Mouse (Mus musculus): ENCODE data around the gene Mavs.

Gene Mavs

GRCm38 (mm10) chr2:131233307-131234126 lies at the start of gene Mavs:
Gene Mavs, plus strand, starts transcription at chr2:131234063.
- in situ Hi-C loops (cut with MboI; ENCODE audit: unreplicated experiment in 2 of 2) = no loop called here

GRCm38 (mm10) chr2:131186343-131186742 lies 47.5 kb upstream of the Mavs start:
- in situ Hi-C loops (cut with MboI; ENCODE audit: unreplicated experiment in 2 of 2) = no loop called here

DNA sequence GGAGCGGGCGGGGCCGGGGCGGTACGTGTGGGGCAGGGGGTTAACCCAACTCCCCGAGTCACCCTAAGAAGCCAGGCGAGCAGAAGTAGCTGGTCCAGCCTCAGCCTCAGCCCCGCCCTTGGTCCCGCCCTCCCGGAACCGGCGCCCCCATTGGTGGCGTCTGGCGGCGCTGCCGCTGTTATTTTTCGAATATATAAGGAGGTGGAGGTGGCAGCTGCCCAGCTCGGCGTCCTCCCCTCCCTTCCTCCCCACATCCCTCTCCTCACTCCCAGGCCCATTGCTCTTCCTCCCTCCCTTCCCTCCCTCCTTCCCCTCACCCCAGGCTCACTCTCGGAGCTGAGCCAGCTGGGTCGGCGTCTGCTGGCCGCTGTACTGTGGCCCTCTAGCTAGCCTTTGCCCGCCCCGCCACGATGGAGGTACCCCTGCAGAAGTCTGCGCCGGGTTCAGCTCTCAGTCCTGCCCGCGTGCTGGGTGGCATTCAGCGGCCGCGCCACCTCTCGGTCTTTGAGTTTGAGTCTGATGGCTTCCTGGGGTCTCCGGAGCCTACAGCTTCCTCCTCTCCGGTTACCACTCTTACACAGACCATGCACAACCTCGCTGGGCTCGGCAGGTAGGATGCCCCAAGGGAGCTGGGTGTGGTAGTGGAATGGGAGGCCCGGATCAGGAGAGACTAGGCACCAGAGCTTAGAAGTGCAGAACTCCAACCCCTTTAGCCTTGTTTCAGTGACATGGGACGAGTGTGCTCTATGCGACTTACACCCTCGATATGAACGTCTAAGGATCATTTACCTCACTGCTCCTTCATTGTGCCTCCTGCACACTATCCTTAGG lies 46.9 kb upstream of the Mavs start, which contains the start of the genes Cdc25b and Spef1:
Cdc25b (plus strand) TSS at position 179 of the 831 bp plus-strand sequence.
Spef1 (minus strand) TSS at position 512 of the 831 bp plus-strand sequence.
- in situ Hi-C loops (cut with MboI; ENCODE audit: unreplicated experiment in 2 of 2) = no loop called here

- in situ Hi-C loops (cut with MboI; ENCODE audit: unreplicated experiment in 2 of 2) = no loop called here
Observed at GRCm38 (mm10) chr2:131187602-131187922, 46.3 kb upstream of the Mavs start.

DNA sequence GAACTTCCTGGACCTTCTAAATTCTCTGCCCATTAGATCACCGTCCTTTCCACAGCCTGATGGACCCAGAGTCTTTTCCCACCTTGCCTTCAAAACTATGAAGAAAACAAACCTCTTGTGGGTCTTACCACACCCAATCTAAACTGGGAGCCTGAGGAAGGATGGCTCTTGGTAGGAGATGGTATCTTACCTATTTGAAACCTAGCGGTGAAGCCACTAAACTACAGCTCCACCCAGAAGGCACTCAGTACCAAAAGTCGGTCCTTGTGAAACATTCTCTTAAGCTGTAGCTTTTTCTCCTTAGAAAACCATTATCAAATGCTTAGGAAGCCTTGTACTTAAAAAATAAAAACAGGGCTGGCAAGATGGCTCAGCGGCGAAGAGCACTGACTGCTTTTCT lies 45.6 kb upstream of the Mavs start:
- in situ Hi-C loops (cut with MboI; ENCODE audit: unreplicated experiment in 2 of 2) = no loop called here

DNA sequence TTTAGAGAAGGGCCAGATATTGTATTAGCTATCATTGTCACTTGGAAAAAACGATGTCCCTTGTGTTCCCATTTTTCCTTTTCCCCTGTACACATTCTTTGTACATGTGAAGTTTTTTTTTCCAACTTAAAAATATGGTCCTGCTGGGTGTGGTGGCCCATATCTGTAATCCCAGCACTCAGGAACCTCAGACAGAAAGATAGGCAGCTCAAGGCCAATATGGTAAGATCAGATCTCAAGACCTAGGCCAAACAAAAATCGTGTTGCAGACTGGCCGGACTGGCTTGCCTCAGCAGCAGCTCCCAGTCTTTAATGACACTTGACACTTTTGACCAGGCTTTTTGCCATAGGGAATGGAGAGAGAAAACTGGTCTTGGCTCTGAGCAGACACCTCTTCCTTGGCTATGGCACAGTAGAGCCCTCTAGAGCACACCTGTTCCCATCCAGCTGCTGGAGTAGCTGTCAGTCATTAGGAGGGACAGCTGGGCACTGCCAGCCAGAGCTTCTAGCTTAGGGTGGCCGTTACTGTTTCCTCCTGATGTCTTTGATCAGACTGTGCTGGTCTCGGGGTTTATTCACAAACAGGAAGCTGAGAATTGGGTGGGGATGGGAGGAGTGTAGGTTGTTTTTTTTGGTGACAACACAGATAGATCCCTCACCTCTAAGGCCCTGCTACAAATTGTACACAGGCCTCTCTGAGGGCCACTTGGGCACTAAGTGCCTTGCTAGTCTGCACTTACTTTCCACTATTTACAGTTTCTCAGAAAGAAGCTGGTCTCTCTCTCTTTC lies 44.1 kb upstream of the Mavs start:
- in situ Hi-C loops (cut with MboI; ENCODE audit: unreplicated experiment in 2 of 2) = no loop called here

DNA sequence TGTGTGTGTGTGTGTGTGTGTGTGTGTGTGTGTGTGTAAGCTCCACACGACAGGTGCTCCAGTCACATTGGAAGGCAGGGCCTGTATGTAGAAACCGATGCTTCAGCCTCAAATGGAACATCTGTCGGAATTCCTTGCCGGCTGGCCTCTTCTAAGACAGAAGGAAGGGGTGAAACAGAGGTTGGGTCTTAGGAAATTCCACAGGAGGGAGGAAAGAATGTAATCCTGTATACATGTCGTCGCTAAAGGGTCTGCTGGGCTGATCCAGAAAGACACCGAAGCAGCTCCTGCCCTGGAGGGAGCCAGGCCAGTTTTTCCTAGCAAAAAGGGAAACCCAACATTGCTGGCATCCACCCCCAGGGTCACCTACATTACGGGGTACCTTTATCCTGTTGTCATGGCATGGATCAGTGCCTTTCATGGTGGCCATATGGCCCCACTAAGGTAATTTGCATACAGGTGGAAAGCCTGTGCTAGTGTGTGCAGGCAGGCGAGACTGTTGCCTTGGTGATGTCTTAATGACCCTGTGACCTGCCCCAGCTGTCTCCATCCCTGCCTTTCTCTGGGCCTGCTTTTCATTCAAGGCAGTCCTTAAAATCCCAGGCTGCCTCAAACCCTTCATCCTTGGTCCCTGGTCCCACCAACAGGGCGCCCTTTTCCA lies 43.4 kb upstream of the Mavs start:
- in situ Hi-C loops (cut with MboI; ENCODE audit: unreplicated experiment in 2 of 2) = no loop called here

- in situ Hi-C loops (cut with MboI; ENCODE audit: unreplicated experiment in 2 of 2) = no loop called here
Observed at GRCm38 (mm10) chr2:131191005-131191390, 42.9 kb upstream of the Mavs start.

DNA sequence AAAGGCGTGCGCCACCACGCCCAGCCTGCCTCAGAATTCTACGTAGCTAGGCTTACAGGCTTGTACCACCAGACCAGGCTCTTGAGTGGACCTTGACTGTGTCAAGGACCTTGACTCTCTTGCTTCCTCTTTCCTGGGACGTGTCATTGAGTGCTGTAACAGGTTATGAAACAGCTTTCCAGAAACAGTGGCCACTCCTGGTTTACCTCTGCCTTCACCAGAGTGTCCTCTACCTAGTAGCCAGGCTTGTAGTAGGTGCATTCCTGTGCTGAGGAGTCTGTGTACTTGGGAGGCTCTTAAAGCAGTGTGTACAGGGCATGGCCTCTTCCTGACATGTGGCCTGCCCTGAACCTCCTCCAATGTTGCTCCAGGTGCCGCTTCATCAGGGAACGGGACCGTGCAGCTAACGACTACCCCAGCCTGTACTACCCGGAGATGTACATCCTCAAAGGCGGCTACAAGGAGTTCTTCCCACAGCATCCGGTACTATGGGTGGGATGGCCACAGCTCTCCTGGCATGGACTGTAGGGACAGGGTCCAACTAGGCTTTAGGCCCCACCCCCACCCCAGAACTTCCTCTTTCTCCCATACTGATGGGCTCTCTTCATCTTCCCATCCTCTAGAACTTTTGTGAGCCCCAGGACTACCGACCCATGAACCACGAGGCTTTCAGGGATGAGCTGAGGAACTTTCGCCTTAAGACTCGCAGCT lies 37.1 kb upstream of the Mavs start:
- in situ Hi-C loops (cut with MboI; ENCODE audit: unreplicated experiment in 2 of 2) = no loop called here

- in situ Hi-C loops (cut with MboI; ENCODE audit: unreplicated experiment in 2 of 2) = no loop called here
Observed at GRCm38 (mm10) chr2:131200710-131201109, 33.2 kb upstream of the Mavs start.

GRCm38 (mm10) chr2:131201262-131201661 lies 32.6 kb upstream of the Mavs start:
- in situ Hi-C loops (cut with MboI; ENCODE audit: unreplicated experiment in 2 of 2) = no loop called here

DNA sequence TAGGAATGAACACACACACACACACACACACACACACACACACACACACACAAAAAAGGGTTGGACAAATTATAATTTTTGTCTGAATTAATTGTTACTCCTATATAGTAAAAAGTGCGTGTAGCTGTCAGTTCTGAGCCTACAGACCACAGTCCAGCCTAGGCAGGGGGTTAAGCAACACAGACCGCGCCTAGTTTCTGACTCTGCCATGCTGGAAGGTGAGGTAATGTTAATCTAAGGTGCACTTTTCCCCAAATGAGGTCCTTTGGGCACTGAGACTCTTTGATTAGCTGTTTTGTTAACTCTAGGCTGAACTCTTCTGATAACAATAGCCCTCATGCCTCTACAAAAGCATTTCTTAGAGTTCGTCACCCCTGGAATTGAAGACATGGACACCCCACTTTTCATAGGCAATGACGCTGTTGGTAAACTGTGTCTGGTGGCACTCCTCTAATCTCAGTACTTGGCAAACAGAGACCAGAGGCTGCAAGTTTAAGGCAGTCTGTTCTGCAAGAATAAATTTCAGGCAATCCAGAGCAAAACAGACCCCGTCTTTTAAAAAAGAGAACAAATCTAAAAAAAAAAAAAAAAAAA lies 29.9 kb upstream of the Mavs start:
- in situ Hi-C loops (cut with MboI; ENCODE audit: unreplicated experiment in 2 of 2) = no loop called here

- in situ Hi-C loops (cut with MboI; ENCODE audit: unreplicated experiment in 2 of 2) = no loop called here
Observed at GRCm38 (mm10) chr2:131204410-131204981, 29.4 kb upstream of the Mavs start.

DNA sequence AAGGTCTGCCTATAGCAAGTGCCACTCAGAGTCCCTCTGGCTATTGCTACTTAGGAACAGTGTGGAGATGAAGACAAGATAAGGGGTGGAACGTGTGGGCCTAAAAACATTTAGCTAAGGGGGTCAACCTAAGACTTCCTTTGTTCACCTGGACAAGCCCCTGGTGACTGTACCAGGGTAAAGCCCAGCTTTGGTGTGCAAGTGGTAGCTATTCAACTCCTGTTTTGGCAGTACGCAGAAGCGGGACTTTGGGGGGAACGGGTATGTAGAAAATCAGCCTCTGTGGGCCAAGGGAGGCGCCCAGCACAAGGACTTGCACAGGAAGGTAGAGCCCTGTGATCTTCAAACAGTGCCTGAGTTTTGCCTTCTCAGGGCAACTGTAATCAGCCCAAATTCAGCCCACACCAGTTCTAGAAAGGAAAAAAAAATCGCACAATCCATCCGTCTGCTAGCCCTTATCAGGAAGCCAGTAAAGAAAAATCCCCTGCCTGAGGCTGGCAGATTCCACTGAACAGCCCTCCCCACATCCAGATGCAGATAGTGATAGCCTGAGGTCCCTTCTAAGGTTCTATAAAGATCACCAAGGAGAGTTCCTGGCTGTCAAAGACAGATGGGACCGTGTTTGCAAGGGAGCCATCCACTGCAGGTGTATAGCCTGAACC lies 28.2 kb upstream of the Mavs start:
- in situ Hi-C loops (cut with MboI; ENCODE audit: unreplicated experiment in 2 of 2) = loop anchor here in 1 of 2 experiments (5.0 kb wide), 1 partner anchor 47 kb away; no protein-coding TSS in a partner anchor

DNA sequence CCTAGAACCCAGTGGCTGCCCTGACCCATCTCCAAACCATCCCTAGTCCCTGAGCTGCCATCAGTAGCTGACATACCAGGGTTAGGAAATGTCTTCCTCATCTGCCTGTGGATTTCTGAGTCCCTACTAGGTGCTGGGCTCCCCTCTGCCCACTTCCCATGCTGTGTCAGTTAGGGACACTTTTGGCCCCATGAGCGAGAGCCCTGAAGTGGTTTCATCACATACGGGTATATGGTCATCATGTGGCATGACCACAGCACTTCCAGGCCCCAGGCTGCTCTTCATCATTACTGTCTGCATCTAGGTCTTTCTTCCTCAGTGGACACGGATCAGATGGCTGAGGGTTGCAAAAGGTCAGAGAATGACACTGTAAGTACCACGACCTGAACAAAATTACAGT lies 27.1 kb upstream of the Mavs start, which contains the start of gene Ap5s1:
Ap5s1 (plus strand) TSS at position 301 of the 400 bp plus-strand sequence.
- in situ Hi-C loops (cut with MboI; ENCODE audit: unreplicated experiment in 2 of 2) = loop anchor here in 1 of 2 experiments (5.0 kb wide), 1 partner anchor 46 kb away; no protein-coding TSS in a partner anchor

DNA sequence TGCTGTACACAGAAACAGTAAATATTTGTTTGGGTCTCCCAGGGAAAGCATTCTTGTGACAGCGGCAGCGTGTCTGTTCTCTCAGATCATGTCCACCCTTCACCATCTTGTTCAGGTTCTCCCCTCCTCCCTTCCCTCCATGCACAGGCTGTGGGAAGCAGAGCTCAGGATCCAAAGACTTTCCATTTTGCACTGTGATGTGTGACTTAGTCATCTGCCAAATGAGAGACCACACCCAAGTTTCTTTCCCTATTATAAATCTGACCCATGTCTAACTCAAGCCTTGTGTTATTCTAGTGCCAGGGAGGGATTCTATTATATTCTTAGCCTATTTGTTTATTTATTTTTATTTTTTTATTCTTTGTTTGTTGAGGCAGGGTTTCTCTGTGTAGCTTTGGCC lies 25.5 kb upstream of the Mavs start:
- in situ Hi-C loops (cut with MboI; ENCODE audit: unreplicated experiment in 2 of 2) = loop anchor here in 1 of 2 experiments (5.0 kb wide), 1 partner anchor 44 kb away; no protein-coding TSS in a partner anchor

- in situ Hi-C loops (cut with MboI; ENCODE audit: unreplicated experiment in 2 of 2) = loop anchor here in 1 of 2 experiments (5.0 kb wide), 1 partner anchor 43 kb away; no protein-coding TSS in a partner anchor
Observed at GRCm38 (mm10) chr2:131209125-131209795, 24.6 kb upstream of the Mavs start.
